Mouse (Mus musculus): Measurements from ENCODE around the gene Prss21. TPM values are rescaled to one million over a fixed set of nuclear protein-coding genes. Genes with fewer than 3 reads are reported as not detected.
"Not testable (repeated sequence)": the region's sequence is repeated elsewhere in the genome, so short reads cannot be mapped to it uniquely, and the experiment has no call there.

Gene Prss21
- polyA plus RNA-seq, 1 experiment: not detected

- H3K4me3 ChIP-seq (replicated peaks): no peak overlapping the region
- H3K27me3 ChIP-seq (ENCODE audit: control insufficient read depth): no peaks in the 10 kb centered on the region
- TF ChIP-seq TAL1 (IDR thresholded peaks at IDR 0.05; ENCODE audit: low read length) (no peak), GATA1 (IDR thresholded peaks at IDR 0.05; ENCODE audit: low read length) (no peak)
Observed at GRCm38 (mm10) chr17:23853292-23853691, 14.6 kb upstream of the Prss21 start.

GRCm38 (mm10) chr17:23854229-23854765 lies 13.6 kb upstream of the Prss21 start:
- Histone ChIP-seq H3K9me3 (ENCODE audit: control insufficient read depth, low read length) (no peaks in the 10 kb centered on the region), H3K27me3 (ENCODE audit: control insufficient read depth) (no peaks in the 10 kb centered on the region), H3K4me1 (ENCODE audit: control insufficient read depth) (no peaks in the 10 kb centered on the region), H3K4me3 (replicated peaks) (no peak overlapping the region), H3K36me3 (ENCODE audit: control insufficient read depth) (no peaks in the 10 kb centered on the region)
- no peak for TF ChIP-seq TAL1 (IDR thresholded peaks at IDR 0.05; ENCODE audit: low read length)
- no peak for TF ChIP-seq GATA1 (IDR thresholded peaks at IDR 0.05; ENCODE audit: low read length)

More at GRCm38 (mm10) chr17:23853292-23853691, 14.6 kb upstream of the Prss21 start:
- no peaks in the 10 kb centered on the region for H3K4me1 ChIP-seq (ENCODE audit: control insufficient read depth)
- no peaks in the 10 kb centered on the region for H3K36me3 ChIP-seq (ENCODE audit: control insufficient read depth)
- no peaks in the 10 kb centered on the region for H3K9me3 ChIP-seq (ENCODE audit: control insufficient read depth, low read length)

GRCm38 (mm10) chr17:23857193-23857592 lies 10.7 kb upstream of the Prss21 start:
- Histone ChIP-seq H3K36me3 (ENCODE audit: control insufficient read depth) (no peaks in the 10 kb centered on the region), H3K4me3 (replicated peaks) (no peak overlapping the region), H3K27me3 (ENCODE audit: control insufficient read depth) (no peaks in the 10 kb centered on the region), H3K4me1 (ENCODE audit: control insufficient read depth) (no peaks in the 10 kb centered on the region), H3K9me3 (ENCODE audit: control insufficient read depth, low read length) (no peaks in the 10 kb centered on the region)
- no peak for TF ChIP-seq GATA1 (IDR thresholded peaks at IDR 0.05; ENCODE audit: low read length)
- TF ChIP-seq TAL1 (IDR thresholded peaks at IDR 0.05; ENCODE audit: low read length): no peak

- no peaks in the 10 kb centered on the region for H3K27me3 ChIP-seq (ENCODE audit: control insufficient read depth)
- H3K4me1 ChIP-seq (ENCODE audit: control insufficient read depth): no peaks in the 10 kb centered on the region
- no peak overlapping the region for H3K4me3 ChIP-seq (replicated peaks)
- H3K36me3 ChIP-seq (ENCODE audit: control insufficient read depth): no peaks in the 10 kb centered on the region
- no peak for TF ChIP-seq TAL1 (IDR thresholded peaks at IDR 0.05; ENCODE audit: low read length)
- no peak for TF ChIP-seq GATA1 (IDR thresholded peaks at IDR 0.05; ENCODE audit: low read length)
- H3K9me3 ChIP-seq (ENCODE audit: control insufficient read depth, low read length): no peaks in the 10 kb centered on the region
Observed at GRCm38 (mm10) chr17:23857913-23858312, 9.9 kb upstream of the Prss21 start.

GRCm38 (mm10) chr17:23862926-23863325 lies 4.9 kb upstream of the Prss21 start:
- H3K36me3 ChIP-seq (ENCODE audit: control insufficient read depth): no peaks in the 10 kb centered on the region
- no peaks in the 10 kb centered on the region for H3K27me3 ChIP-seq (ENCODE audit: control insufficient read depth)
- H3K4me3 ChIP-seq (replicated peaks): no peak overlapping the region
- no peaks in the 10 kb centered on the region for H3K4me1 ChIP-seq (ENCODE audit: control insufficient read depth)
- no peaks in the 10 kb centered on the region for H3K9me3 ChIP-seq (ENCODE audit: control insufficient read depth, low read length)
- TF ChIP-seq GATA1 (IDR thresholded peaks at IDR 0.05; ENCODE audit: low read length): no peak
- TF ChIP-seq TAL1 (IDR thresholded peaks at IDR 0.05; ENCODE audit: low read length): no peak

- TF ChIP-seq GATA1 (IDR thresholded peaks at IDR 0.05; ENCODE audit: low read length) (no peak), TAL1 (IDR thresholded peaks at IDR 0.05; ENCODE audit: low read length) (no peak)
- Histone ChIP-seq H3K4me3 (replicated peaks) (no peak overlapping the region), H3K36me3 (ENCODE audit: control insufficient read depth) (no peaks in the 10 kb centered on the region)
Observed at GRCm38 (mm10) chr17:23868513-23868912, 657 bp downstream of the Prss21 start.

GRCm38 (mm10) chr17:23873884-23874856 lies 6.3 kb downstream of the Prss21 start:
- Histone ChIP-seq H3K27me3 (ENCODE audit: control insufficient read depth) (no peaks in the 10 kb centered on the region), H3K4me3 (replicated peaks) (no peak overlapping the region), H3K4me1 (ENCODE audit: control insufficient read depth) (no peaks in the 10 kb centered on the region), H3K9me3 (ENCODE audit: control insufficient read depth, low read length) (no peaks in the 10 kb centered on the region), H3K36me3 (ENCODE audit: control insufficient read depth) (no peaks in the 10 kb centered on the region)
- TF ChIP-seq TAL1 (IDR thresholded peaks at IDR 0.05; ENCODE audit: low read length): no peak
- TF ChIP-seq GATA1 (IDR thresholded peaks at IDR 0.05; ENCODE audit: low read length): no peak

More at GRCm38 (mm10) chr17:23868513-23868912, 657 bp downstream of the Prss21 start:
- H3K27me3 ChIP-seq (ENCODE audit: control insufficient read depth): no peaks in the 10 kb centered on the region
- H3K4me1 ChIP-seq (ENCODE audit: control insufficient read depth): no peaks in the 10 kb centered on the region
- H3K9me3 ChIP-seq (ENCODE audit: control insufficient read depth, low read length): no peaks in the 10 kb centered on the region

- Histone ChIP-seq H3K4me3 (replicated peaks) (no peak overlapping the region), H3K9me3 (ENCODE audit: control insufficient read depth, low read length) (no peaks in the 10 kb centered on the region), H3K27me3 (ENCODE audit: control insufficient read depth) (no peaks in the 10 kb centered on the region), H3K36me3 (ENCODE audit: control insufficient read depth) (no peaks in the 10 kb centered on the region), H3K4me1 (ENCODE audit: control insufficient read depth) (no peaks in the 10 kb centered on the region)
- TF ChIP-seq GATA1 (IDR thresholded peaks at IDR 0.05; ENCODE audit: low read length): no peak
Observed at GRCm38 (mm10) chr17:23876741-23877140, 8.9 kb downstream of the Prss21 start.

GRCm38 (mm10) chr17:23877166-23877565 lies 9.3 kb downstream of the Prss21 start:
- no peaks in the 10 kb centered on the region for H3K36me3 ChIP-seq (ENCODE audit: control insufficient read depth)
- H3K4me1 ChIP-seq (ENCODE audit: control insufficient read depth): no peaks in the 10 kb centered on the region
- no peaks in the 10 kb centered on the region for H3K27me3 ChIP-seq (ENCODE audit: control insufficient read depth)
- H3K9me3 ChIP-seq (ENCODE audit: control insufficient read depth, low read length): no peaks in the 10 kb centered on the region
- H3K4me3 ChIP-seq (replicated peaks): no peak overlapping the region
- TF ChIP-seq GATA1 (IDR thresholded peaks at IDR 0.05; ENCODE audit: low read length) (no peak), TAL1 (IDR thresholded peaks at IDR 0.05; ENCODE audit: low read length) (no peak)

- not testable (repeated sequence) for H3K4me1 ChIP-seq (ENCODE audit: control insufficient read depth); H3K27me3 ChIP-seq (ENCODE audit: control insufficient read depth); H3K9me3 ChIP-seq (ENCODE audit: control insufficient read depth, low read length); H3K36me3 ChIP-seq (ENCODE audit: control insufficient read depth); H3K4me3 ChIP-seq (replicated peaks)
Observed at GRCm38 (mm10) chr17:23880576-23880975, 12.7 kb downstream of the Prss21 start, which contains the start of the genes Dcpp1 and Dcpp2. Dcpp1 (plus strand) TSS chr17:23880876. Dcpp2 (plus strand) TSS chr17:23880880.

GRCm38 (mm10) chr17:23917158-23917557 lies 49.3 kb downstream of the Prss21 start, which contains the start of gene Dcpp3:
Dcpp3 (plus strand) TSS chr17:23917458.
- H3K4me1 ChIP-seq (ENCODE audit: control insufficient read depth): not testable (repeated sequence)

More at GRCm38 (mm10) chr17:23917158-23917557, 49.3 kb downstream of the Prss21 start, which contains the start of gene Dcpp3:
- not testable (repeated sequence) for H3K27me3 ChIP-seq (ENCODE audit: control insufficient read depth); H3K9me3 ChIP-seq (ENCODE audit: control insufficient read depth, low read length); H3K36me3 ChIP-seq (ENCODE audit: control insufficient read depth); H3K4me3 ChIP-seq (replicated peaks)

Measured in erythroblast, embryonic 14.5 days (primary cell).